Mouse (Mus musculus) heart, adult 2 months (tissue): ENCODE data around the gene Krtap4-1. TPM values are rescaled to one million over a fixed set of nuclear protein-coding genes. Genes with fewer than 3 reads are reported as not detected.
"Not testable (repeated sequence)": the region's sequence is repeated elsewhere in the genome, so short reads cannot be mapped to it uniquely, and the experiment has no call there.

Source experiments
- DNase-seq, 2 experiments: peaks; one replicate each; pipeline ENCODE4 v3.0.0; 2021
- H3K27ac ChIP-seq: fragments of 200-600 bp; 2 replicates; pipeline ENCODE4 v1.8.1; 2022
- H3K27me3 ChIP-seq: fragments of 200-500 bp; 2 replicates; pipeline ENCODE4 v1.6.1; 2012; ENCODE audit warnings: mild to moderate bottlenecking, low read length, inconsistent platforms, mixed read lengths; ENCODE audit not compliant: control insufficient read depth, insufficient read depth
- H3K36me3 ChIP-seq: fragments of 200-500 bp; 2 replicates; pipeline ENCODE4 v1.6.1; 2012; ENCODE audit warnings: low read length, inconsistent platforms; ENCODE audit not compliant: control insufficient read depth, insufficient read depth
- H3K4me1 ChIP-seq: fragments of 200-500 bp; 2 replicates; pipeline ENCODE4 v1.6.1; 2011; ENCODE audit warnings: low read length; ENCODE audit not compliant: control insufficient read depth, insufficient read depth
- H3K4me3 ChIP-seq: fragments of 200-600 bp; 2 replicates; pipeline ENCODE4 v1.8.1; 2022
- H3K79me2 ChIP-seq: fragments of 200-500 bp; replicated peaks from 2 replicates; pipeline ENCODE4 v1.6.1; 2012; ENCODE audit warnings: mild to moderate bottlenecking, inconsistent platforms, low read length, moderate library complexity, mixed read lengths; ENCODE audit not compliant: control insufficient read depth, insufficient read depth
- H3K9ac ChIP-seq: fragments of 200-500 bp; 2 replicates; pipeline ENCODE4 v1.6.1; 2012; ENCODE audit warnings: low read depth, mild to moderate bottlenecking, control low read depth, inconsistent platforms, low read length, mixed read lengths
- CTCF ChIP-seq: fragments of 200-600 bp; IDR thresholded peaks from 2 replicates; pipeline ENCODE4 v1.8.1; 2022; ENCODE audit warnings: antibody characterized with exemption, mild to moderate bottlenecking, moderate library complexity
- EP300 ChIP-seq: fragments of 200-500 bp; IDR thresholded peaks from 2 replicates; pipeline ENCODE4 v1.6.1; 2011; ENCODE audit warnings: low read depth, low read length, control low read depth; ENCODE audit not compliant: insufficient read depth
- POLR2A ChIP-seq: fragments of 200-500 bp; IDR thresholded peaks from 2 replicates; pipeline ENCODE4 v1.6.1; 2011; ENCODE audit warnings: mild to moderate bottlenecking, low read depth, low read length, control low read depth; ENCODE audit not compliant: insufficient read depth
- WGBS: fragments of 180-500 bp; shearing (Covaris S2); methylation state at CpG from one replicate; pipeline ENCODE4 v1.1.7; 2018; 5-methylcytosine and 5-hydroxymethylcytosine counted together
- intact Hi-C: fragments of 180-260 bp; cut with DNase I; formaldehyde crosslinking; loops from one replicate; pipeline ENCODE4 v1.15.1; 2025
- polyA plus RNA-seq: library from polyadenylated mRNA; depleted of rRNA; stranded (reverse); fragments of >200 nt; gene quantifications from 2 replicates; pipeline ENCODE4 v1.2.3, GENCODE M21; 2012
- total RNA-seq, 2 experiments: library from RNA; stranded (reverse); gene quantifications; 2 replicates each; pipeline ENCODE4 v1.2.3; 2021

Gene Krtap4-1
- total and polyA plus RNA-seq, 3 experiments = not detected

GRCm38 (mm10) chr11:99646444-99646843, 18.4 kb upstream of the Krtap4-1 start:
- Histone ChIP-seq H3K79me2 (no peaks in the 10 kb centered on the region), H3K27ac (no peak overlapping the region), H3K4me1 (no peaks in the 10 kb centered on the region), H3K9ac (no peak overlapping the region), H3K4me3 (no peak overlapping the region), H3K36me3 (no peaks in the 10 kb centered on the region), H3K27me3 (no peaks in the 10 kb centered on the region; the same call in 1 of the 2 replicates)
- no peak for TF ChIP-seq CTCF
- TF ChIP-seq EP300 = no peak
- TF ChIP-seq POLR2A = no peak
- intact Hi-C loops = no loop called here
- 78% methylated on average over 15 of the region's 15 CpGs for WGBS
- DNase-seq = no peak

GRCm38 (mm10) chr11:99644351-99644750, 16.3 kb upstream of the Krtap4-1 start:
- Histone ChIP-seq H3K4me1 (no peaks in the 10 kb centered on the region), H3K79me2 (no peaks in the 10 kb centered on the region), H3K36me3 (no peaks in the 10 kb centered on the region), H3K27ac (no peak overlapping the region), H3K9ac (no peak overlapping the region), H3K4me3 (no peak overlapping the region), H3K27me3 (no peaks in the 10 kb centered on the region; the same call in 1 of the 2 replicates)
- intact Hi-C loops = no loop called here
- TF ChIP-seq EP300 = no peak
- no peak for TF ChIP-seq CTCF
- no peak for TF ChIP-seq POLR2A
- no peak for DNase-seq
- 65% methylated on average over 3 of the region's 3 CpGs for WGBS

- H3K36me3 ChIP-seq, H3K27ac ChIP-seq, H3K4me3 ChIP-seq, H3K27me3 ChIP-seq, H3K9ac ChIP-seq, H3K4me1 ChIP-seq, H3K79me2 ChIP-seq, DNase-seq, intact Hi-C loops: not testable (repeated sequence)
- 75% methylated on average over 9 of the region's 9 CpGs for WGBS
Measured at GRCm38 (mm10) chr11:99643635-99644139, 15.6 kb upstream of the Krtap4-1 start, which contains the start of gene Krtap4-7. Krtap4-7 (minus strand) TSS chr11:99644089.

- no peak for DNase-seq
- WGBS = 7% methylated on average over 1 of the region's 1 CpGs
- intact Hi-C loops = no loop called here
- TF ChIP-seq CTCF (no peak), POLR2A (no peak), EP300 (no peak)
- H3K27me3 ChIP-seq = no peaks in the 10 kb centered on the region; the same call in 1 of the 2 replicates
- no peak overlapping the region for H3K4me3 ChIP-seq
- no peaks in the 10 kb centered on the region for H3K36me3 ChIP-seq
- H3K9ac ChIP-seq = no peak overlapping the region
- no peaks in the 10 kb centered on the region for H3K79me2 ChIP-seq
- no peak overlapping the region for H3K27ac ChIP-seq
- H3K4me1 ChIP-seq = no peaks in the 10 kb centered on the region
Measured at GRCm38 (mm10) chr11:99640926-99641325, 12.9 kb upstream of the Krtap4-1 start.

- Histone ChIP-seq H3K4me1 (no peaks in the 10 kb centered on the region), H3K79me2 (no peaks in the 10 kb centered on the region), H3K36me3 (no peaks in the 10 kb centered on the region), H3K4me3 (no peak overlapping the region), H3K9ac (no peak overlapping the region), H3K27ac (no peak overlapping the region), H3K27me3 (no peaks in the 10 kb centered on the region)
- intact Hi-C loops = no loop called here
- DNase-seq = no peak
- TF ChIP-seq POLR2A = no peak
- TF ChIP-seq CTCF = no peak
- no peak for TF ChIP-seq EP300
- 38% methylated on average over 1 of the region's 1 CpGs for WGBS
Measured at GRCm38 (mm10) chr11:99637086-99637485, 9.0 kb upstream of the Krtap4-1 start.

- 49% methylated on average over 8 of the region's 8 CpGs for WGBS
- intact Hi-C loops = no loop called here
- H3K27ac ChIP-seq = no peak within 1 kb of the TSS
Measured at GRCm38 (mm10) chr11:99634653-99635134, 6.7 kb upstream of the Krtap4-1 start, which contains the start of gene Krtap4-2. Krtap4-2 (minus strand) TSS chr11:99635084.

More at GRCm38 (mm10) chr11:99634653-99635134, 6.7 kb upstream of the Krtap4-1 start, which contains the start of gene Krtap4-2:
- Histone ChIP-seq H3K4me1 (no peaks in the 10 kb centered on the region), H3K27me3 (no peaks in the 10 kb centered on the region; the same call in 1 of the 2 replicates), H3K79me2 (no peaks in the 10 kb centered on the region), H3K9ac (no peak within 1 kb of the TSS), H3K36me3 (no peaks in the 10 kb centered on the region), H3K4me3 (no peak within 1 kb of the TSS)
- no peak for DNase-seq
- TF ChIP-seq CTCF (no peak), POLR2A (no peak), EP300 (no peak)
